Mouse (Mus musculus) spleen, postnatal 36 days (tissue): Measurements from ENCODE around the gene Lpp.

Source experiments
- DNase-seq, 2 experiments: peaks; one replicate each; pipeline ENCODE4 v3.0.0; 2022; ENCODE audit warnings: low spot score in 2 of 2, mixed read lengths in 1 of 2

Gene Lpp

GRCm38 (mm10) chr16:24501197-24501596 is 107.9 kb downstream of the Lpp start:
- DNase-seq = no peak

- no peak for DNase-seq
Observed at GRCm38 (mm10) chr16:24501628-24502294, 108.5 kb downstream of the Lpp start.

- no peak for DNase-seq
Observed at GRCm38 (mm10) chr16:24502295-24502823, 109.1 kb downstream of the Lpp start.

- no peak for DNase-seq
Observed at GRCm38 (mm10) chr16:24504838-24505605, 111.7 kb downstream of the Lpp start.

- no peak for DNase-seq
Observed at GRCm38 (mm10) chr16:24506237-24506636, 112.9 kb downstream of the Lpp start.

- peak; percentile 8 to 24 for DNase-seq
Observed at GRCm38 (mm10) chr16:24506740-24507139, 113.4 kb downstream of the Lpp start.

DNA sequence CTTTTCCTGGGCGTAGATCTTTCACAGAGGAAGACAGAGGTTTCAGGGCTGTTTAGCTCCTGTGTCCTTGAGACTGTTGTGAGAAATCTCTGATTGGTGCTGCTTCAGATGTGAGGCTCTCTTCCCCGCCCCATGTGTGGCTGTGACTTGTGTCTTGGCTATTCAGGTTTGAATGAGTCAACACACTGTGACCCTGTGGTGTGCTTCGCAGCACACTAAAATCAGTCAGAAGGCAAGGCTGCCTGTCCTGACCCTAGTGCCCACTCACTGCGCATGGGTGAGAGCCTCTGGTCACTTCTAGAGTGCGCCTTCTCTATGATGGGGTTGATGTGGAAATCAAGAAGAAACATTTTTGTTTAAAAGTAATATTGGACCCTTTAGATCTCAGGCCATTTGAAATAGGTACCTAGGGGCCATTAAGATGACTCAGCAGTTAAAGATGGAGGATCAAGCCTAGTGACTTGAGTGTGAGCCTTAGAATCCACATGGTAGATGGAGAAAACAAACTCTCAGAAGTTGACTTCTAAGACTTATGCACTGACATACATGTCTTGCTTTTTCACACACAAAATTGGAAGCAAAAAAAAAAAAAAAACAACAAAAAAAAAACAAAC is 114.7 kb downstream of the Lpp start:
- no peak for DNase-seq

- DNase-seq = no peak
Observed at GRCm38 (mm10) chr16:24509100-24509812, 115.9 kb downstream of the Lpp start.

- DNase-seq = no peak
Observed at GRCm38 (mm10) chr16:24509813-24510166, 116.5 kb downstream of the Lpp start.

- DNase-seq = no peak
Observed at GRCm38 (mm10) chr16:24513228-24513627, 119.9 kb downstream of the Lpp start.

- DNase-seq = no peak
Observed at GRCm38 (mm10) chr16:24514802-24515727, 121.8 kb downstream of the Lpp start.

DNA sequence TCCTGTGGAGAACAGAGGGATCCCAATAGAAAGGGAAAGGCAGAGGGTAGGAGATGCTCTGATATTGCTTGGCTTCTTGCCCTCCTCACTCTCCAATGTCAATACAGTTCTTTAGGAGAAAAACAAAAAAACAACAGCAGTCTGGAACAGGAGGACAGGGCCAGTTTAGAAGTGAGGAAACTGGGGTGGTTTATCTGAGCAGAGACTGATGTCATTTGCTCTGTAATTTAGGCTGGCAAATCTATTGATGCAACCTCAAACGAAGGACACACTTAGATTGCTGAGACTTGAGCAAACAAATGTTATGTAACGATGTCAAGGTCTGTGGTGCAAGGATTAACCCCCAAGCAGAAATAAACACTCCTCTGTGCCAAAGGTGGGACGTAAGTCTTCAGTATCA is 123.7 kb downstream of the Lpp start:
- DNase-seq = no peak

DNA sequence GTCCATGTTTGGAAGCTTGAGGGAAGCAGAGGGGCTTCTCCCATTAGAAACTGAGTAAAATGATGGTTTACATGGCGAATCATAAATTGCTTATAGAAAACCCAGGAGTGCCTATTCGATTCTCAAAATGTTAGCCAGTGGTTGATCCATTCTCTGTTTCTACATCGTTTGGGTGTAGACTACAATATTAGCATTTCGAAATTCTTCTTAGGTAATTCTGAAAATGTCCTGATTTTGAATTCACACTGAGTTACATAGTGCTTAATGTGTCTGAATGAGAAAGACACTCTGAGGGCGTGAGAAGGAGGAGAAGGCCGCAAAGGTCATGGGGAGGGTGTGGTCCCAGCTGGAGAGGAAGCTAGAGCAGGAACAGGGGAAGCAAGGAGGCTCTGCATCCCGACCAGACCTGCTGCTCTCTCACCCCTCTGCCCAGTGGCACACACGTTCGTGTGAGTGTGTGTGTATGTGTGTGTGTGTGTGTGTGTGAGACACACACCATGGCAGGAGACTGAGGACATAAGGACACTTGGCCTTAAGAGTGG is 124.3 kb downstream of the Lpp start:
- DNase-seq = no peak

DNA sequence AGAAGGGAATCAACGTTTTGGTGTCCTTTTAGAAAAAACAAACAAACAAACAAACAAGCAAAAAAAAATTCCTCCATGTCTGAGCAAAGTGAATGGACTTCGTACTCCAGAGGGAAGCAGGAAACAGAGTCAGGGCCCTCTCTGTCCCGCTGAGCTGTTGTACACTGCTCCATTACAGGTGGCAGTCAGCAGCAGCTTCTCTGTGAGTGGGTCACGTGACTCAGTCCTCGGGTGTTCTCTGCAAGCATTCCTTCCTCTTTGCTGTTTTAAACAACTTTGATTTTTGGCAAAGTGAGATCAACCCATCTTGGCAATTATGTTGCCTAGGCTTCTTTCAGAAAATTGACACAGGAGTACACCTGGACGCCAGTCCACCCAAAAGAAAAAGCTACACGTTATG is 125.5 kb downstream of the Lpp start:
- DNase-seq = peak; percentile 37 to 42

DNA sequence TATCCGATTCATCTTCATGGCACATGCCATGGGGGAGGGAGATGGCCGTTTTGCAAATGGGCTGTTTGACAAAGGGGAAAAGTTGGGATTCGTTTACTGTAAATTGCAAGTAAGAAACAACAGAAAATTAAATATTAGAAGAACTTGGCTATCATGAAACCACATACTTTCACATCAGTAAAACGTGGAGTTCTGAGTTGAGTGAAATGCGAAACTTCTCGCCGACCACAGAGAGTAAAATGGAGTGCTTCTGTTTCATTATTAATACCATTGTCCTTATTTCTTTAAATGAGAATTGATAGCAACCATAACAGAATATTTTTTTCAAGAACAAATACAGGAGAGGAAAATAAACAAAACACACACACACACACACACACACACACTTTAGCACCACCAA is 133.9 kb downstream of the Lpp start:
- DNase-seq = no peak

DNA sequence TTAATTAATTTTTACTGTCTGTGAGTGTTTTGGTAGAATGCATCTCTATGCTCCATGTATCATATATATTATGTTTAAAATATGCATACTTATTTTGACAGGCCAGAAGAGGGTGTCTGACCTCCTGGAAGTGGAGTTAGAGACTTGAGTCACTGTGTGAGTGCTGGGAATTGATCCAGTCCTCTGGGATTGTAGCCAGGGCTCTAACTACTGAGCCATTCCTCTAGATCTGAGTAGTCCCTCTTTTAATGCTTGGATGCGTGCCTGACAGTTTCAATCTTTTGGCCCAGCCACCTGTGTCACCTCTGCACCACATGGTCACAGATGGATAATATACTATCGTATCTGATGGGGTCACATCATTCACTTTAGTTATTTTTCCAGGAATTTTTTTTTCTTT is 138.4 kb downstream of the Lpp start:
- DNase-seq = no peak

DNA sequence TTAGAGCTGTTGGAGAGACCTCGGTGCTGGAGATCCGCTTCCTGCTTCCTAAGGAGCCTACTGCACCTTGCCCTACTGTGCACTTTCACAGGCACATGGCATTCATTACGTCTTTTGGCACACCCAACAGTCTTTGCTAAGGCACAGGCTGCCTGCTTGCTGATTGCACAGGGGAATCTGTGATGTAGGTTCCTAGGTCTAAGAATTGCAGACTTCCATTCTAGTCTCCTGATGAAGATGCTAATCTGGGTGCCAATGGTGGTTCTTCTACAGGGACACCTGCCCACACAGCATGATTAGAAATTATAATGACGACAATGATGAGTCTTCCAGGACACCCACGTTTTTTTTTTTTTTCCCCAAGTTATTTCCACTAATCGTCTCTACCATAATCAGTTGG is 141.9 kb downstream of the Lpp start:
- DNase-seq = no peak

- no peak for DNase-seq
Observed at GRCm38 (mm10) chr16:24536261-24536660, 143.0 kb downstream of the Lpp start.

DNA sequence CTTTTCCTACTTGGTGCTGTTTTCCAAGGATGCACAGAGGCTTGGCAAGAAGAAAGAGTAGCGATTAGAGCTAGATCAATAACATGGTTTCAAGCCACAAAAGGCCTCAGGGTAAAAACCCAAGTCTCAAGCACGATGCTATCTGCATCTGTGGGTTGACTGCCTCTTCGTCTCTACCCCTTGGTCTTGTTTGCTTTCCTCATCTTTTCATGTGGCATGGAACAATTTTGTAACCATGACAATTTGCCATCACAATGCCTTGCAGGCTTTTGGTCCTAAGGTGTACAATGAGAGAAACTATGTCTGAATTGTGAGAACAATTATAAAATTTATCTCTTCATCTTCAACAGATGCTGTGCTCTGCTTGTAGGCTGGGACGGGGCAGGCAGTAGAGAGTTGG is 145.7 kb downstream of the Lpp start:
- DNase-seq = no peak

DNA sequence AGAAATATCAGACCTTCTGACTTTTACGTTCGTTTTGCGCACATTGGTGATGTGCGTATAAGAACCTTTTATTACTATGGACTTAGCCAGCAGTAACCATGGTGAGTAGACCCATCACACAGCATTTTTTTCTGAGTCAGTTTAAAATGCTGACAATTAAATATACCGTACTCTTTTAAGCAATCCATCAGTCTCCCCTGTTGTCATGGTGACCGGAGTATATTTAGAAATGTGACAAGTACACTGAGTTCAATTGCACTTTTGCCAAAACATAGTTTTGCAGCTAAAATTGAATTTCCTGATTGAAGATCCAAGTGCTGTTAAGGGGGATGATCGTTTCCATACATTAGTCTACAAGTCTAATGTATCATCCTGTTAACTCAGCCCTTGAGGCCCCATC is 149.6 kb downstream of the Lpp start:
- no peak for DNase-seq

DNA sequence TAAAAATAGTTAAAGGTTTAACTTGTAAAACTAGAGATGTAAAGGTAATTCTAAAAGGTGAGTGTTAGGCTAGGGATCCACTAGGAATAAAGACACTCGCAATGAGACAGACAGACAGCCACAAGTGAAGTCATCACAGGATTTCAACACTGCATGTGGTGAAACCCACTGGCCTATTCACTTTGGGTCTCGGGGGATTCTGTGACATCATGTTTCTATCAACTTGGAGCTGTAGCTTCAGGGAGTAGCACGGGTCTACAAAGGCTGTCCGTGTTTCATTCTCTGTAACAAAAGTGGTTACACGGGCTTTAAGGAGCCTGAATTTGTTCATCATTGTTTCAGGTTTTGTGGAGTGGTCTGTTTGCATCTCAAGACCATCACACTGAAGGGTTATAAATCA is 152.1 kb downstream of the Lpp start:
- no peak for DNase-seq
